Mouse (Mus musculus): Measurements from ENCODE around the gene Srebf2.

Gene Srebf2

DNA sequence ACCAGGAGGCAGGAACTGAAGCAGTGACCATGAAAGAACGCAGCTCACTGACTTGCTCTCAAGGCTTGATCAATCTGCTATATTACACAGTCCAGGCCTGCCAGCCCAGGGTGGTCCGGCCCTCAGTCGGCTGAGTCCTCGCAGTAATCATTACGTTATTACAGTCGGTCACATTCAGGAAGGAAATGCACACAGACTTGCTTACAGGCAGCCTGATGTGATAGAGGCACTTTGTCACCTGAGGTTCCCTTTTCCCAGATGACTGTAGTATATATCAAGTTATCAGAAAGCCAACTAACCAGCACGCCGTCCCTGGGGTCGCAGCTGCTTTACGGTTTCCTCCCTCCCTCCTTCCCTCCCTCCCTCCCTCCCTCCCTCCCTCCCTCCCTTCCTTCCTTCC, 9.9 kb downstream of the Srebf2 start:
- DNase-seq (ENCODE audit: low read depth, low spot score) = no peak

DNA sequence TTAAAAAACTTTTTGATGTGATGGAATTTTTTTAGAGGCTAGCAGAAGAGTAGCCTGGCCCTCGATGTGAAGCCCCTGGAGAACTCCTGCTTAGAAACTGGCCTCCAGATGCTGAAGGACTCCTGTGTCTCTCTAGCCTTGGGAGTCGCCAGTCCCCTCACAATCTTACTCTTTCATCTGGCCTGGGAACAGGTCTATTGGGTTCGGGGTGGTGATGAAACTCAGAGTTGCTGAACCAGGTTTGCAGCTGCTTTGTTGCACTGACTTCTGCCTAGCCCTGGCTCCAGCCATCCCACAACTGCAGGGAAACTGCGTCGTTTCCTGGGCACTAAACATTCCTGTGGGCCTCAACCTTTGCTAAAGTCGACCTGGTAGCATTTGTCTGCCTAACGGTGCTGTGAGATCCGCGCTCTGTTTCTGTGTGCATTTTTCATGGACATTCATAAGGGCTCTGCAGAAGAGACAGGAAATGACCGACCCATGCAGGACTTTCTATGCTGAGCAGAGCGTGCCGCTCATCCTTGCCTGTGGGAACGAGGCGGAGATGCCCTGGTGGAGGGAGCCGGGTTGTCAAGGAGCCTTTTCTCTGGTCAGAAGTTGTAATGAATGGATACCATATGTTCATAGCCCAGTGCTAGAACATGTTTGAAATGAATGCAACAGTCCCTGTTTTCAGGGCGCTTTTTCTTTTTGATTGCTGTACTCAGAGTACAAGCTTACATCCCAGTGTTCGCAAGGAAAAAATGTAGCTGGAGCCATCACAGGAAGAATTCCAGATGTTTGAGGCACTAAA, 11.5 kb downstream of the Srebf2 start:
- DNase-seq (ENCODE audit: low read depth, low spot score) = no peak

DNA sequence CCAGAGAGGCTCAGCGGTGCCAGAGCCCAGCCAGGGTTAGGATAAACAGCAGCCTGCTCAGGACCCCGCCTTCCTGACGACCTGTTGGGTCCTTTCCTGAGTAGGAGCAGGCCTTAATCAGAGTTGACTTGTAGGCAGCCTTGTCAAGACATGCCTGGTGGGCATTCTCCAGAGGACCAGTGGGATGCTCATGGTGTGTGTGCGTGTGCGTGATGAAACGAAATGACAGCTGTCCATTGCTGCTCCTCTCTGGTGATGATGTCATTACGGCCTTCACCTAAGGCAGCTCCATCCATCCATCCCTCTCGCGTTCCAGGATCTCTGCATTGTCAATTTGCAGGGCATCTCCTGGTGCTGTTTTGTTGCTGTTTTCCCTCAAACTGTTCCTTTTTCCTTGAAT, 12.5 kb downstream of the Srebf2 start:
- DNase-seq (ENCODE audit: low read depth, low spot score) = no peak

DNA sequence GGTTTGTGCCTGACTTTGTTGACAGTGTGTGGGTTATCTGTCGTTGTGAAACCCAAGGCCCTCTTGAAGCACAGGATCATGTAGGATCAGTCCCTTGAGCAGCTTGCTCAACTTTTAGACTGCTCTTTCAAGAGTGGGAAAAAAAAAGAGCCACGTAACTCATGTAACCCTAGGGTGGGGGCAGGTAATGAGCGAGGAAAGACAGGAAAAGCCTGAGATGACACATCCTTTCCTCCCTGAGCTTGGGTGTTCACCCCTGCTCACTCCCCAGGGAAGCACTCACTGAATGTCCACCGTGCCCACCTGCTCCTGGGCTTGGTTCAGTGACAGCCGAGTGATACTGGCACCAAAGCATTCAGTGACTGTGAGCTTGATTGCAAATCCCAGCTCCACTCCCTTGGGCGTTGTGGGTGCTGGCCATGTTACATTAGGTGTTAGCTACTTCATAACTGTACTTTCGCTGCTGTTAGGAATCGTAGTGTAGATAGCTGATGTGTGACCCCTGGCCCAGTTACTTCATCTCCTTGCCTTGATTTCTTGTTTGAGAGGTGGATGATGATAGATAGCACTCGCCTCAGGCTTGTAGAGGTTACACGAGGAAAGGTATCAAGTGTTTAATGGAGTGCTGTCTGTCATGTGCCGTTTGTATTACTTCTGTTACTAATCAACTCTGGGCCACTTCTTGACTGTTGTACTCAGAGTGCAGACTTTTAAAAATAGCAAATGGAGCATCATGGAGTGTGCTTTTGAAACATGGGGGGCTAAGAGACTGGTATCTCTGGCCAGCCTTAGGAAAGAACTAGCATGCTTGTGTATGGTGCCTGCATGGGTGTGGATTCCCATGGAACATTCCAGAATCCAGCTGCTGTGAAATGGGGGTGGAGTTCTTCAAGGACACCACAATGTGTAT, 14.0 kb downstream of the Srebf2 start:
- DNase-seq (ENCODE audit: low read depth, low spot score) = no peak

DNA sequence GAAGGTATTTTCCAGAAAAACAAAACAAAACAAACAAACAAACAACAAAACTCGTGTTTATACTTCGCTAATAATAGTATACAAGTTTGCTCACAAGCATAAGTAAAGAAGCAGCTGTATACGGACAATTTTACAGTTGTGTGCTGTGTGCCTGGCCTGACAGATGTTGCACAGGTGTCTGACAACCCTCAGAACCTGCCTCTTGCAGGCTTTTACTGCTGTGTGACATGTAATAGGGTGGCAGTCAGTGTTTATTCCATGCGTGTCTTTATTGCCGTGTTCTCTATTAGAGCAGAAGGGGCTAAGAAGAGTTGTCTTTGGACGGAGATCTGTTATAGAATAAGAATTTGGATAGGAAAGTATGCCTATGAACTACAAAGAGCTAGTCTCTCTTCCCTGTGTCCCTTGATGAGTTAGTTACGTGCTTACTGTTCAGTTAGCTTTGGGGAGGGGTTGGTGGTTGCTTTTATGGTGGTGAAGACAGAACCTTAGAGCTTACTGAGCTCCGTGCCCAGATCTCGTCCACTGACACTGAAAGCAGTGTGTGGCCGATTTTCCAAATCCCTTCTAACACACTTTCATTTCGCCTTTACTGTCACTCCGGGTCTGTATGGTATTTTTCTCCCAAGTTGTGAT, 15.1 kb downstream of the Srebf2 start:
- DNase-seq (ENCODE audit: low read depth, low spot score) = no peak

DNA sequence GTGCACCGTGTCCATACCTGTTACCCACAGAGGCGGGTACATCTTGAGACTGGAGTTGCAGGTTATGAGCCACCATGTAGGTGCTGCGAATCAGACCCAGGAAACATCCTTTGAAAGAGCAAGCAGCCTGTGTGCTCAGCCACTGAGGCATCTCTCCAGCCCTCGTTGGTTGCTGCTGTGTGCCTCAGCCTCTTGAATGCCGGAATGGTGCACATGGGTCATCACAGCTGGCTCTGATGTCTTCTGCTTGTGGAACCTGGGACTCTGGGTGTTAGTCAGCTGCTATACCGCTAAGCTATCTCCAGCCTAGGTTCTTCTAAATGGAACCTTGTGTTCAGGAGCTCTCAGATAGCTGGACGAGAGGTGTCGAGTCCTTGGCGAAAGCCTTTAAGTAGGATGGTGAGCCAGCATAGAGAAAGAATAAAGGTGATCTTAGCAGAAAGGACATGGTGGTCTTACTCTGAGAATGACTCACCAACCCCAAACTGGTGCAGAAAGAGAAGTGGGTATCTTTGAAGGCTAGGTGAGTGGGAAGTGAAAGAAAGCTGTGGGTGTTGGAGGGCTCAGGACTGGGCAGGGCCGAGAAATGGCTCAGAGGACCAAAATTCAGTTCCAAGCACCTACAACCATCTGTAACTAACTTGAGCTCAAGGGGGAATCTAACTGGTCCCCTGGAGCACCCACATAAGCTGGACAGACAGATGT, 16.5 kb downstream of the Srebf2 start:
- no peak for DNase-seq (ENCODE audit: low read depth, low spot score)

DNA sequence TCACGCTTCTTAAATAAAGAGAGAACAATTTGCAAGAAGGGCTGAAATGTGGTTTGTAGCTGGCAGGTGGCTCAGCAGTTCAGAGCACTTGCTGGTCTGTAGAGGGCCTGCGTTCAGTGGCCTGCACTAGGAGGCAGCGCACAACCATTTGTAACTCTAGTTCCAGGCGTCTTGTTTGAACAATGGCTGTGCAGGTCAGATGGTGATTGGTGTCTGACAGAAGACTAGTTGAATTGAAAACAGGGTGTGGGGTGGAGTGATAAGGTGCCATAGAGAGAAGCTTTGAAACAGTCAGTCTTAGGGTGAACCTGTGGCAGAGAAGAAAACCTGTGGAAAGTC, 17.0 kb downstream of the Srebf2 start:
- DNase-seq (ENCODE audit: low read depth, low spot score) = no peak

DNA sequence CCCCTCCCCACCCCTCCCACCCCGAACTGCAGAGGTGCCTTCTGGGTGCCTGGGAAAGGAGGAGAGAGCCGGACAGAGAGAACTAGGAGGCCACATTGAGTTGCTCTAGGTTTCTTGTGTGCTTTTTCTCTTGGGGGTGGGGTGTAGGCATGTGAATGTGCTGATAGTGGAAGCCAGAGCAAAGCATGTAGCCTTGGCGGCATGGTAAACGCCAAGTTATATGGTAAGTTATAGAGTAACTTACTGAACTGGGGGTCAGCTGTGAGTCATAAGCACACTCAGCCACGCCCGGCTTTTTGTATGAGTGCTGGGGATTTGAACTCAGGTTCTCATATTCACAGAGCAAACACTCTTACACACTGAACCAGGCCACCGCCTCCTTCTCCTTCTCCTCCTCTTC, 17.5 kb downstream of the Srebf2 start:
- DNase-seq (ENCODE audit: low read depth, low spot score) = no peak

DNA sequence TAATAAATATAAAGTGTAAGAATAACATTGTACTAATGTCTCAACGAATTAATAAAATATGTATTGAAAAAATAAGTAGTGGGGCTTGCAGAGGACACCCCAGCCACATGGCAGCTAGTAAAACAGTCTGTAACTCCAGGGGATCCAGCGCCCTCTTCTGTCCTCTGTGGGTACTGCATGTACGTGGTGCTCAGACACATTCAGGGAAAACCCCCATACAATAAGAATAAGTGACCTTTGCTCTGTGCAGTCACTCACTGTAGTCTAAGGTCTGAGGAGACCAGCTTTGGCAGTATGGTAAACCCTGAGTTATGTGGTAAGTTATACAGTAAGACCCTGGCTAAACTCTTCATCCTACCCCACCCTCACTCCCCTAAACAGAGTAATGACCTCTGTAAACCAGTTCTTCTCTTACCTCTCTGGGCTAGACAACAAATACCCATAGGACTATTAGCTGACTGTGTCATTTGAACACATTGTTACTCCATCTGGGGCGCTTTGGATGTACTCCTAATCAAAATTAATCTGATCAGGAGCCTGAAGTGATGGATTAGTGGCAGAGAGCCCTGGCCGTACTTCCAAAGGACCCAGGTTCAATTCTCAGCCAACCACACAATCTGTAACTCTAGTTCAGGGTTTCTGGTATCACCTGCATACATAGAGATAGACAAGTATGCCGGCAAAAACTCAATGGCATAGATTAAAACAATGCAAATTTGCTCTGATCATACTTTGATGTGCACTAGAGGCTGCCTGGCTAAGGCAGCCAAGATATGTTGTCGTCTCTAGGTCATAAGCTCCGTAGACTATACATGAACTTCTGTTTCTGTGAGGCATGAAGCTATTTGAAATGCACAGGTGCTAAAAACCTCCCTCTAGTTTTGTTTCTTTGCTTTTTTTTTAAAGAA, 18.6 kb downstream of the Srebf2 start:
- DNase-seq (ENCODE audit: low read depth, low spot score) = no peak

DNA sequence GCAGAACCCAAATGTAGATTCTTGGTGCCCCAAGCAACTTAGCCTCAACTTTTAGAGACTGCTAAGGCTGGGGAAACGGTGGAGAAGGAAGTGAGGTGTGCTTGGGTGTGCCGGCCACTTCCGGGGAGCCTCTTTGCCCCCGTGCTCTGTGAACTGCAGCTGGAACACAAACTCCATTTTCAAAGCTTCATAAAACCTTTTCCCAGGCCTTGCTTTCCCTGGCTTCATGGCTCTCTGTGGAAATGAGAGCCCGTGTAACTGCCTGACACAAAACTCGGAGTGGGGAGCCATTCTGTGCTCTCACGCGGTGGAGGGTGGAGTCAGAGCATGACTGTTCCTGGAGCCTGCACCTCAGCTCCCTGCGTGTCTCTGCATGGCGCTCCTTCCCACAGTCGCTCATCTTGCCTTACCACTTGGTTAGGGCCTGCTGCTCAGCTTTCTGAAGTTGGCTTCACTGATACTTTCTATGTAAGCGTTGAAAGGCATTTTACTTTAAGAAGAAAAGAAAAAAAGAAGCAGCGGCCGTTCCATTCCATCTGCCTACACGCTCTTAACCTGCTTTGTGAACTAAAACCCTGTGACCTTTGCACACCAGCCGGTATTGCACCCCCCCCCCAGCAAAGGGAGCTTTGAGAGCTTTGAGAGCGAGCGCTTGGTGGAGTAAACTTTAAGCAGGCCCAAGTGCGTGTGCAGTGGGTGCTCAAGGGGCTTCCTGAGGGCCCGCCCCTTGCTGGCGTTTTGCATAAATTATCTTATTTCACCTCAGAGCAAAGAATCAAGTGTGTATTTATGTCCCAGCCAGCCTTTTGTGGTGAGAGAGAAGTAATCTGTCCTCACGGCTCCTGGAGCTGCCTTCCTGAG, 19.5 kb downstream of the Srebf2 start:
- DNase-seq (ENCODE audit: low read depth, low spot score) = no peak

DNA sequence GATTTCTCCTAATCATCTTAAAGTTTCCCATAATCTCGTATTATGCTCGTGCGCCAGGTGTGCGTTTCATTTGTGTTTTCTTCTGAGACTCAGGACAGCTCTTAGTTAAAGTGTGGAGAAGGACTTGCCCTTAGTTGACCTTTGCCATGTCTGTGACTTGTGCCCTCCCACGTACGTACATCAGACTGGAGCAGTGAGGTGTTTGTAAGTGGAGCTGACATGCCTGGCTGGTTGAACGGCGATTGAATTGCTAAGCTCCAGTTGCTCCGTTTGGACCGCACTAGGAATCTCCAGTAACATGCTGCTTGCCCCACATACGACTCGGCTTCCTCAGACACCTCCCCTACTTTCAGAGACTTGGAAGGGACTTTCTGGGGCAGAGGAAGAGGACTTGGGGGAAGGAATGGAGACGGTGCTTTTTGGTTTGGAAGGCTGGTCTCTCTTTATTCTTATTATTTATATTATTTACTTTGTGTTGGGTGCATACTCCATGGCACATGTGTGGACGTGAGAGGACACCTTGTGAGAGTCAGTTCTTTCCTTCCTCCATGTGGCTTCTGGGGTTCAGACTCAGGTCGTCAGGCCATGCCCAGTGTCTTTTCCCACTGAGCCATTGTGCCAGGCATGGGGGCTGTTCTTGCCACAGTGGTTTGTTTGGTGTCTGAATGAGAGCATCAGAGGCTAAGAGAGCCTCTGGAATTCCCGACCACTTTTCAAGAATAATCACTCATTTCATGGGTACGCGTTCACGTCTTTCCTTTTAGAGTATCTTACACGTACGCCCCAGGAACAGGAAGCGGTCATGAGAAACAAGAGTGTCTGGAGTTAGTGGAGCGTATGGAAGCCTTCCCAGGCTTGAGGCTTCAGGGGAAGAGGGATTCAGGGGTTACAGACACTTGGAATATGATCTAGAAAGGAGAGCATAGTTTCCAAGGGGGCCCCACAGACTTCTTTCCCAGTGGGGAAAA, 20.5 kb downstream of the Srebf2 start:
- DNase-seq (ENCODE audit: low read depth, low spot score) = no peak

DNA sequence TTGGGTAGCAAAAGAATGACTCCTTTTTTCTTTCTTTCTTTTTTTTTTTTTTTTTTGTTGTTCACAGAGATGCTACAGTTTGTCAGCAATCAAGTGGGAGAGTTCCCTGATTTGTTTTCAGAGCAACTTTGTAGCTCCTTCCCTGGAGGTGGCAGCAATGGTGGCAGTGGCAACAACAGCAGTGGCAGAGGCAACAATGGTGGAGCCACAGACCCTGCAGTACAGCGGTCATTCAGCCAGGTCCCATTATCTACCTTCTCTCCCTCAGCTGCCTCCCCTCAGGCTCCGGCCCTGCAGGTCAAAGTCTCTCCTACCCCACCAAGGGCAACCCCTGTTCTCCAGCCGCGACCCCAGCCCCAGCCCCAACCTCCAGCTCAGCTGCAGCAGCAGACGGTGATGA, 22.7 kb downstream of the Srebf2 start:
- no peak for DNase-seq (ENCODE audit: low read depth, low spot score)

DNA sequence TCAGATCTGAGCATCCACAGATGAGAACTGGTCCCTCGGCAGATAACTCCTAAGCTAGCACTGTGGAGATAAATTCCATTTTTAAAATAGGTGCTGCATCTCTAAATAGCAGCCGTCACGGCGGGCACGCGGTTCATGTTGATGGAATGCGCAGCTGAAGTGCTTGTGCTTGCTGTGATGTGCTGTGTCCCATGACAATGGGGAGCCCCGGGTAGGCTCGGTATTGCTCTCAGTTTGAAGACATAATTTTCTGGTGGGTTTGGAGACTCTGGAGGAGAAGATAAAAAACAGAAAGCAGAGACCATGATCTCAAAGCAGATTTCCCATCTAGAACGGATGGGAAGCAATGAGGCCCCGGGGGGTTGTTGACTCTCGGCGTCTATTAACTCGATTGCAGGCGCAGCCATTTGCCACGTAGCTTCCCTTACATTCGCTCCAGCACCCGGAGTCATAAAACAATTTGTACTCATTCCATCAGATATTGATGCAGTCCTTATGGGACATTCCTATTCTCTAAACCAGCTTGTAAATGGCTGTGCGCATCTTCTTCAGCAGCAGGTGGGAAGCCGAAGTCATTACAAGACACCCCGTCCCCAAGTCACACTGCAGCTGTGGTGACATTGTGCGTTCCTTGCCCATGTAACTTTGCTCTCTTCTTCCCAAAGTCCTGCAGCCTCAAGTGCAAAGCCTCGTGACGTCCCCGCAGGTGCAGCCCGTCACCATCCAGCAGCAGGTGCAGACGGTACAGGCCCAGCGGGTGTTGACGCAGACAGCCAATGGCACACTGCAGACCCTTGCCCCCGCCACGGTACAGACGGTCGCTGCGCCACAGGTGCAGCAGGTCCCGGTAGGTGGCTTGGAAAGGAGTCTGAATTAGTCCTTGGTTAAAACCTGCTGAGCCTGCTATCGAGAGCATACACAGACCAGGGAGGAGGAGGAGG, 23.7 kb downstream of the Srebf2 start:
- DNase-seq (ENCODE audit: low read depth, low spot score) = no peak

DNA sequence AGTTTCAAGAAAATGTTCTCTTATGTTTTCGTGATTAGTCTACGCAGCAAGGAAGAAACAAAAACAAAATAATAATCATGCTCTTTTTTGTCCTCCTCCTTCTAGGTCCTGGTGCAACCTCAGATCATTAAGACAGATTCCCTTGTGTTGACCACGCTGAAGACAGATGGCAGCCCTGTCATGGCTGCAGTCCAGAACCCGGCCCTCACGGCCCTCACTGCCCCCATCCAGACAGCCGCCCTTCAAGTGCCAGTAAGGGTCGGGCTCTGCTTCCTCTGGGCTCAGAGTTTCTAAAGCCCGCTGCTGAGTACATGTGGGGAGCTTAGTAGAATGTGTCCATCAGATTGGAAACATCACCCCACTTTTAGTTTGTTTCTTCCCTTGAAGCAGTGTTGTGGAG, 25.7 kb downstream of the Srebf2 start:
- no peak for DNase-seq (ENCODE audit: low read depth, low spot score)

DNA sequence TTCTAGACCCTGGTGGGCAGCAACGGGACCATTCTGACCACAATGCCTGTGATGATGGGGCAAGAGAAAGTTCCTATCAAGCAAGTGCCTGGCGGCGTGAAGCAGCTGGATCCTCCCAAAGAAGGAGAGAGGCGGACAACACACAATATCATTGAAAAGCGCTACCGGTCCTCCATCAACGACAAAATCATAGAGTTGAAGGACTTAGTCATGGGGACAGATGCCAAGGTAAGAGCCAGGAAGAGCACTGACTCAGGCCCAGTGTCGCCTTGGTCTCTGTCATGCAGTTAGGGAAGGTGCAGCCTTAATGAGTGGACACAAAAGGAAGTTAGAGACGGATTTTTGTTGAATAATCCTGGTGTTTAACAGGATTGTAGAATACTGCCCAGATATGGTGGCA, 28.1 kb downstream of the Srebf2 start:
- no peak for DNase-seq (ENCODE audit: low read depth, low spot score)

DNA sequence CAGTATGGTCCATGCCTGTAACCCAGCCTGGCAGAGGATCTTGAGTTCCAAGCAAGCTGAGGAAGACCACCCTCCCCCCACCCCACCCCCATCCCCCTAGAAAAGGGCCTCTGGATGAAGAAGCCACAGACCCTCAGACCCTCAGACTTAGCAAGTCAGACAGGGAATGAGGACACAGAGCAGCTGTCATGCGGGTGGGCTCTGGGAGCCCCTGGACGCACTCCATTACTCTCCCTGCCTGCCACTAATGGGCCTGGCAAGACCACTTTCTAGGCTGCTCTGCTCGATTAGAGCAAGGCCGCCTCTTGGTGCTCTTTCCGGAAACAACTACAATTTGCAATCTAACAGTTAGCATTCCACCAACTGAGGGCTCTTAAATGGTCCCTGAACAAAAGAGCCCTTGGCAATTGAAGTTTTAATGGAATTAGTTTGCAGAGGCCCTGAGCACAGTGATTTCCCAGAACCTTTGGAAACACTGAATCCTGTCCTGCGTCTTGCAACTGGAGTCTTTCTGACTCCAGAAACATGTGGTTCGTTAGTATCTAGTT, 30.8 kb downstream of the Srebf2 start:
- DNase-seq (ENCODE audit: low read depth, low spot score) = no peak

DNA sequence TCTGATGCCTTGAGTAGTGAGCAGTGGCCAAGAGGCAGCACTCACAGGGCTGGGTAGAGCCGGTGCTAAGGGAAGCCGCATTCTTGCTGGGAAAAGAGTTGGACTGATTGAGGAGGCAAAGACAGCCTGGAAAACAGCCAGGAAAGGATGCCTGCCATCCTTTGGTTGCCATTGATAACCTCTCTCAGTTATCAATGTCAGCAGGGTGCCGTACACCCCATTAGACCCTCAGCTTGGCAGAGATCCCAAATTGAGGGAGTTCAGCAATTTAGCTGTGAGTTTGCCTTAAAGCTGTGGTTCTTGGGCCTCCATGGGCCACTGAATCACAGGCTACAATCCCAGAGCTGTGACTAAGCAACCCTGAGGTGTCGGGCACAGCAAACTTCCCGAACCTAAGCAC, 34.1 kb downstream of the Srebf2 start:
- no peak for DNase-seq (ENCODE audit: low read depth, low spot score)

All from c-Kit-negative CD71-positive TER-119-positive erythroid progenitor cells, embryonic 14.5 days (primary cell).